Mouse (Mus musculus): ENCODE data around the gene C1qa. TPM values are rescaled to one million over a fixed set of nuclear protein-coding genes. Genes with fewer than 3 reads are reported as not detected.

The C1qa gene
- polyA plus RNA-seq, 1 experiment from 2014 or later, result 17.4 TPM

DNA sequence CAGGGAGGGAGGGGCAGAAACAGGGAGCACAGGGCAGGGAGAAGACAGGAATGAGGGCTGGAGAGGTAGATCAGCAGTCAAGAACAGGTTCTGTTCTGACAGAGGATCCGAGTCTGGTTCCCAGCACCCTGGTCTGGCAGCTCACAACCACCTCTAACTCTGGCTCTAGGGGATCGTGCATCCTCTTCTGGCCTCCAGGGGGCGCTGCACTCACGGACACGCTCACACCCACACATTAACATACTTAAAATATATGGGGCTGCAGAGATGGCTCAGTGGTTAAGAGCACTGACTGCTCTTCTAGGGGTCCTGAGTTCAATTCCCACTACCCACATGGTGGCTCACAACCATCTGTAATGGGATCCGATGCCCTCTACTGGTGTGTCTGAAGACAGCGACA, 38.6 kb downstream of the C1qa start:
- ATAC-seq (ENCODE audit: low FRiP score, low TSS enrichment), result no peak
- H3K9ac ChIP-seq (ENCODE audit: low read depth, low read length), result no peak overlapping the region
- H3K4me3 ChIP-seq (ENCODE audit: low read length), result no peak overlapping the region
- no peaks in the 10 kb centered on the region for H3K36me3 ChIP-seq (ENCODE audit: control insufficient read depth, insufficient read depth, low read length)
- no peak overlapping the region for H3K4me2 ChIP-seq (replicated peaks; ENCODE audit: low read depth, low read length)
- H3K4me1 ChIP-seq (ENCODE audit: control insufficient read depth, insufficient read depth, low read length), result peaks cover 10% of the 10 kb centered on the region
- peaks cover 6% of the 10 kb centered on the region; the same call in 1 of the 2 replicates for H3K27me3 ChIP-seq (ENCODE audit: control insufficient read depth, insufficient read depth, low read length)
- 83% methylated on average over 7 of the region's 7 CpGs for WGBS
- no peak overlapping the region for H3K27ac ChIP-seq (ENCODE audit: low read depth, low read length)
- H3K9me3 ChIP-seq (ENCODE audit: control insufficient read depth, low read length), result no peaks in the 10 kb centered on the region

DNA sequence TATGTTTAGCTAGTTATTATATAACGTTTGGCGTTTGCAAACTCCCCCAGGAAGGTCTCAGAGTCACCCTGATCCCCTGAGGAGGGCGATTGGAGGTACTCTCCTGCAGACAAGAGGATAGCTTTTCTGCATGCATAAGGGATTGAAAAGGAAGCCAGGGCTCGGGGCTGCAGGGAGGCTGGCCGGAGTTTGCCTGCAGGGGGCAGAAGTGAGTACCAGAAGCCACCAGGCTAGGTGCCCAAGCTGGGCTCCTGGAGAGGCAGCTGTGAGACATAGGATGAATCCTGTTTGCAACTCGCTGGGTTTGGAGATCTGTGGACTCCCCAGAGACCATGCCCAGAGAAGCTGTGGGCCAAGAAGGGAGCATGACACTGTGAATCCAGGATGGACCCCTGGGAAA, 43.5 kb downstream of the C1qa start:
- no peaks in the 10 kb centered on the region for H3K27me3 ChIP-seq (ENCODE audit: control insufficient read depth, insufficient read depth, low read length)
- H3K4me3 ChIP-seq (ENCODE audit: low read length), result no peak overlapping the region
- H3K4me2 ChIP-seq (replicated peaks; ENCODE audit: low read depth, low read length), result no peak overlapping the region
- H3K4me1 ChIP-seq (ENCODE audit: control insufficient read depth, insufficient read depth, low read length), result no peaks in the 10 kb centered on the region
- H3K36me3 ChIP-seq (ENCODE audit: control insufficient read depth, insufficient read depth, low read length), result no peaks in the 10 kb centered on the region
- 39% methylated on average over 6 of the region's 6 CpGs for WGBS
- ATAC-seq (ENCODE audit: low FRiP score, low TSS enrichment), result no peak
- no peaks in the 10 kb centered on the region for H3K9me3 ChIP-seq (ENCODE audit: control insufficient read depth, low read length)
- no peak overlapping the region for H3K27ac ChIP-seq (ENCODE audit: low read depth, low read length)
- no peak overlapping the region for H3K9ac ChIP-seq (ENCODE audit: low read depth, low read length)

DNA sequence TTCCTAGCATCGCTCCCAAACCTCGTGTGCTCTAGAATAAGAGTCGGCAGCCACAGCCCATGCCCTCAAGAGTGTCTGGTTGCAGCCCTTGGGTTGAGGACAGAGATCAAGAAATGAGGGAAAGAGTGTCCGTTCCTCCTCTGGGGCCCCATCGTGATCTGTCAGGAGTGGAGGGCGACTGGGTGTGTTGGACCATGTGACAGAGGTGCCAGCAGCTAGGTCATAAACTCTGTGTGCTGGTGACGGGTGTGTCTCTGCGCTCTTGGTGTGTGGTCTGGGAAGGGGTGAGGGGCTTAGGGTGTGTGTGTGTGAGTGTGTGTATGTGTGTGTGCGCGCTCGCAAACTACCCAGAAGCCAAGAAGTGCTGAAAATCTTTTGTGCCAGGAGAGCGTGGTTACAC, 45.6 kb downstream of the C1qa start:
- H3K27ac ChIP-seq (ENCODE audit: low read depth, low read length), result no peak overlapping the region
- no peak overlapping the region for H3K9ac ChIP-seq (ENCODE audit: low read depth, low read length)
- H3K27me3 ChIP-seq (ENCODE audit: control insufficient read depth, insufficient read depth, low read length), result no peaks in the 10 kb centered on the region
- no peaks in the 10 kb centered on the region for H3K9me3 ChIP-seq (ENCODE audit: control insufficient read depth, low read length)
- 47% methylated on average over 12 of the region's 12 CpGs for WGBS
- ATAC-seq (ENCODE audit: low FRiP score, low TSS enrichment), result no peak
- H3K4me3 ChIP-seq (ENCODE audit: low read length), result no peak overlapping the region
- no peaks in the 10 kb centered on the region for H3K4me1 ChIP-seq (ENCODE audit: control insufficient read depth, insufficient read depth, low read length)
- H3K36me3 ChIP-seq (ENCODE audit: control insufficient read depth, insufficient read depth, low read length), result no peaks in the 10 kb centered on the region
- H3K4me2 ChIP-seq (replicated peaks; ENCODE audit: low read depth, low read length), result no peak overlapping the region

DNA sequence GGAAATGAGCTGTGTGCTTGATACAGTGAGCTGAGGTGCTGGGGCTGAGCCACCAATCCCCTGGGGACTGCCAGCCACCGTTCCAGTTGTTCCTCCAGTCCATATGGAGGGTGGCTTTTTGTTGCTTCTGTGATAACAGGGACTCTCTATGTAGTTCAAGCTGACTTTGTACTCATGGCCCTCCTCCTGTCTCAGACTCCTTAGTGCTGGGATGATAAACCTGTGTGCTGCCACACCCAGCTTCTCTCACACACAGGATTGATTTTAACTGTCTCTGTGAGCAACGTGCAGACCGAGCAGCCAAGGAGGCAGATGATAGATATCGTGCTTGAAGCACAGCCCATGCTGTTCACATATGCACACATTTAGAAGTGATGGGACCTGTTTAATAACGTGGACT, 46.5 kb downstream of the C1qa start:
- Histone ChIP-seq H3K4me2 (replicated peaks; ENCODE audit: low read depth, low read length) (no peak overlapping the region), H3K27ac (ENCODE audit: low read depth, low read length) (no peak overlapping the region), H3K9ac (ENCODE audit: low read depth, low read length) (no peak overlapping the region), H3K9me3 (ENCODE audit: control insufficient read depth, low read length) (no peaks in the 10 kb centered on the region), H3K4me3 (ENCODE audit: low read length) (no peak overlapping the region), H3K36me3 (ENCODE audit: control insufficient read depth, insufficient read depth, low read length) (no peaks in the 10 kb centered on the region), H3K27me3 (ENCODE audit: control insufficient read depth, insufficient read depth, low read length) (no peaks in the 10 kb centered on the region), H3K4me1 (ENCODE audit: control insufficient read depth, insufficient read depth, low read length) (no peaks in the 10 kb centered on the region)
- WGBS, result 63% methylated on average over 5 of the region's 5 CpGs
- no peak for ATAC-seq (ENCODE audit: low FRiP score, low TSS enrichment)

DNA sequence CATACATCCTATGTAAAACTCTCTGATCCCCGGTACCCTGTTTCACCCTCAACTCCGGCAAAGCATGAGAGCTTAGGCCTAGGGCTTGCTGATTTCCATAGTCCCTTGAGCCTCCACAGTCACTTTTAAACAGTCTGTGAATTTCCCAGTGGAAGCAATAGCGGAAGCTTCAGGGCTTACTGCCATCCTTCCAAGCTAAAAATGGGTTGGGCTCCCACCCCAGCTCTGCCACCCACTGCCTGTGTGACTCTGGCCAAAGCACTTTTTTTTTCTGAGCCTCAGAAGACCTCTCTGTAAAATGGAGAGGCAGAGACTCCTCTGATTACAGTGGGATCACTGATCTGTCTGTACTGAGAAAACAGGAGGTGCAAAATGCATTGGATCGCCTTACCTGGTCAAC, 50.0 kb downstream of the C1qa start:
- Histone ChIP-seq H3K4me1 (ENCODE audit: control insufficient read depth, insufficient read depth, low read length) (no peaks in the 10 kb centered on the region), H3K36me3 (ENCODE audit: control insufficient read depth, insufficient read depth, low read length) (no peaks in the 10 kb centered on the region), H3K27me3 (ENCODE audit: control insufficient read depth, insufficient read depth, low read length) (no peaks in the 10 kb centered on the region), H3K9me3 (ENCODE audit: control insufficient read depth, low read length) (no peaks in the 10 kb centered on the region), H3K9ac (ENCODE audit: low read depth, low read length) (no peak overlapping the region), H3K4me3 (ENCODE audit: low read length) (no peak overlapping the region), H3K27ac (ENCODE audit: low read depth, low read length) (no peak overlapping the region), H3K4me2 (replicated peaks; ENCODE audit: low read depth, low read length) (no peak overlapping the region)
- no peak for ATAC-seq (ENCODE audit: low FRiP score, low TSS enrichment)
- 56% methylated on average over 4 of the region's 4 CpGs for WGBS

DNA sequence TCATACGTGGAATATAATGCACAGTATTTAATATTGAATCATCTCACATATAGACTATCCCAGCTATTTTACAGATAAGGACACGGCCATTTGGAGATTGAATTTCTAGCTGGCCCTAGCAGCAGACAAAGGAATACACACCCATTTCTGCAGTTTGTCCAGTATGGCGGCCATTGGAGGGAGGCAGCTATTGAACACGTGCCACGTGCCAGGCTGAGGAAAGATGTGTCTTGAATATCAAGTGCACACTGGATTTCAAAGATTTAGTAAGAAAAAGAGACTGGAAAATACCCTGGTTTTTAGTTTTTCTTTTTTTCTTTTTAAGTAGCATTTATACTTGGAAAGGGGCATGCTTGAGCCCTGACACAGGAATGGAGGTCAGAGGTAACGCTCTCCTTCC, 51.4 kb downstream of the C1qa start:
- Histone ChIP-seq H3K27ac (ENCODE audit: low read depth, low read length) (no peak overlapping the region), H3K4me1 (ENCODE audit: control insufficient read depth, insufficient read depth, low read length) (no peaks in the 10 kb centered on the region), H3K36me3 (ENCODE audit: control insufficient read depth, insufficient read depth, low read length) (no peaks in the 10 kb centered on the region), H3K4me2 (replicated peaks; ENCODE audit: low read depth, low read length) (no peak overlapping the region), H3K9me3 (ENCODE audit: control insufficient read depth, low read length) (no peaks in the 10 kb centered on the region), H3K27me3 (ENCODE audit: control insufficient read depth, insufficient read depth, low read length) (no peaks in the 10 kb centered on the region), H3K9ac (ENCODE audit: low read depth, low read length) (no peak overlapping the region), H3K4me3 (ENCODE audit: low read length) (no peak overlapping the region)
- ATAC-seq (ENCODE audit: low FRiP score, low TSS enrichment), result no peak
- 73% methylated on average over 6 of the region's 6 CpGs for WGBS

Other genes starting within 250 kb of the C1qa start
- gene Ephb2, start 62.8 kb downstream of the C1qa start, polyA plus RNA-seq (2014; fragmentation: Nextera tagmentation; extraction: Ambion mirVana), result 6.4 and 9.1 TPM in 2 replicates
- gene C1qb, start 12.6 kb downstream of the C1qa start, polyA plus RNA-seq (2014; fragmentation: Nextera tagmentation; extraction: Ambion mirVana), result 37.1 and 38.8 TPM in 2 replicates
- 16.9 and 21.3 TPM in 2 replicates for gene C1qc, start 5.7 kb downstream of the C1qa start, polyA plus RNA-seq (2014; fragmentation: Nextera tagmentation; extraction: Ambion mirVana)
- gene Epha8, start 58.0 kb upstream of the C1qa start, polyA plus RNA-seq (2014; fragmentation: Nextera tagmentation; extraction: Ambion mirVana), result 0.19 and 0.27 TPM in 2 replicates
- 3.3 and 5.6 TPM in 2 replicates for gene Zbtb40, start 150.0 kb upstream of the C1qa start, polyA plus RNA-seq (2014; fragmentation: Nextera tagmentation; extraction: Ambion mirVana)

Data from kidney, embryonic 14.5 days (tissue).